In genomic region chr5:99227361-99227760, GRCm38 (mm10) we compare ENCODE assay signal across 27 mouse cellular contexts.
"Had no signal": no experiment of that assay in that cellular context is flagged by ENCODE, and none has a peak within 500 bp of the region (broad histone marks: within the 10 kb centered on the region; RNA-seq: fewer than 3 reads in every experiment).

No protein-coding gene starts in this region.

- H3K9ac ChIP-seq: embryonic facial prominence, embryonic 12.5 days; embryonic facial prominence, embryonic 13.5 days; embryonic facial prominence, embryonic 15.5 days; forebrain, embryonic 12.5 days; forebrain, embryonic 13.5 days; forebrain, embryonic 15.5 days; forebrain, postnatal 0 days had no signal

- H3K4me2 ChIP-seq: embryonic facial prominence, embryonic 12.5 days; embryonic facial prominence, embryonic 13.5 days; embryonic facial prominence, embryonic 15.5 days; forebrain, embryonic 12.5 days; forebrain, embryonic 13.5 days; forebrain, embryonic 15.5 days had no signal

- H3K9me3 ChIP-seq: embryonic facial prominence, embryonic 10.5 days; embryonic facial prominence, embryonic 12.5 days; embryonic facial prominence, embryonic 13.5 days; embryonic facial prominence, embryonic 15.5 days; forebrain, embryonic 10.5 days; forebrain, embryonic 12.5 days; forebrain, embryonic 13.5 days; forebrain, embryonic 15.5 days had no signal

- H3K27ac ChIP-seq: embryonic facial prominence, embryonic 10.5 days; embryonic facial prominence, embryonic 12.5 days; embryonic facial prominence, embryonic 13.5 days; embryonic facial prominence, embryonic 15.5 days; forebrain, embryonic 10.5 days; forebrain, embryonic 12.5 days; forebrain, embryonic 13.5 days; forebrain, embryonic 15.5 days; gastrocnemius, adult 2 months; heart, adult 2 months had no signal

- DNase-seq: cerebellum, adult 9-10 months; cerebellum, adult 9-11 months; cerebellum, postnatal 10 days; cerebellum, postnatal 14 days; cerebellum, postnatal 25 days; cerebellum, postnatal 36 days; embryo, embryonic 11 days; forebrain, postnatal 0 days; gastrocnemius, adult 2 months; gastrocnemius, postnatal 10 days; gastrocnemius, postnatal 14 days; gastrocnemius, postnatal 25 days; gastrocnemius, postnatal 36 days; heart, adult 11 months; heart, adult 18-20 months; heart, adult 2 months had no signal

- H3K4me3 ChIP-seq: embryonic facial prominence, embryonic 10.5 days; embryonic facial prominence, embryonic 12.5 days; embryonic facial prominence, embryonic 13.5 days; embryonic facial prominence, embryonic 15.5 days; erythroblast, embryonic 14.5 days; forebrain, embryonic 10.5 days; forebrain, embryonic 12.5 days; forebrain, embryonic 13.5 days; forebrain, embryonic 15.5 days; gastrocnemius, adult 2 months; heart, adult 2 months had no signal

- H3K27me3 ChIP-seq: embryonic facial prominence, embryonic 12.5 days; embryonic facial prominence, embryonic 13.5 days; embryonic facial prominence, embryonic 15.5 days; forebrain, embryonic 12.5 days; forebrain, embryonic 13.5 days; forebrain, embryonic 15.5 days had no signal

- ATAC-seq: forebrain, embryonic 13.5 days; forebrain, embryonic 14.5 days; forebrain, embryonic 15.5 days; forebrain, embryonic 16.5 days; forebrain, postnatal 0 days had no signal

- H3K4me1 ChIP-seq: embryonic facial prominence, embryonic 10.5 days; embryonic facial prominence, embryonic 12.5 days had no signal
